Mouse (Mus musculus) liver, embryonic 12.5 days (tissue): ENCODE results near the gene Smg5. TPM values are rescaled to one million over a fixed set of nuclear protein-coding genes. Genes with fewer than 3 reads are reported as not detected.
"Not testable (repeated sequence)": the region's sequence is repeated elsewhere in the genome, so short reads cannot be mapped to it uniquely, and the experiment has no call there.

Experiments used
- ATAC-seq: fragments of 200-750 bp; cut with Nextera tagmentation; 2 replicates; pipeline ENCODE4 v1.8.0; 2017; ENCODE audit warnings: moderate number of reproducible peaks, mild to moderate bottlenecking, moderate library complexity
- H3K27ac ChIP-seq: fragments of 300-500 bp; sonication (generic); 2 replicates; pipeline ENCODE4 v1.5.1; 2016; ENCODE audit warnings: mild to moderate bottlenecking
- H3K27me3 ChIP-seq: fragments of 300-500 bp; sonication (generic); replicated peaks from 2 replicates; pipeline ENCODE4 v1.6.1; 2016; ENCODE audit warnings: mild to moderate bottlenecking, moderate library complexity
- H3K36me3 ChIP-seq: fragments of 300-500 bp; sonication (generic); 2 replicates; pipeline ENCODE4 v1.6.1; 2016; ENCODE audit warnings: mild to moderate bottlenecking, moderate library complexity
- H3K4me1 ChIP-seq: fragments of 300-500 bp; sonication (generic); 2 replicates; pipeline ENCODE4 v1.6.1; 2016
- H3K4me2 ChIP-seq: fragments of 300-500 bp; sonication (generic); 2 replicates; pipeline ENCODE4 v1.6.1; 2016; ENCODE audit warnings: mild to moderate bottlenecking, moderate library complexity
- H3K4me3 ChIP-seq: fragments of 300-500 bp; sonication (generic); 2 replicates; pipeline ENCODE4 v1.5.1; 2016; ENCODE audit warnings: mild to moderate bottlenecking, moderate library complexity
- H3K9ac ChIP-seq: fragments of 300-500 bp; sonication (generic); 2 replicates; pipeline ENCODE4 v1.6.1; 2016; ENCODE audit warnings: mild to moderate bottlenecking, moderate library complexity
- H3K9me3 ChIP-seq: fragments of 300-500 bp; sonication (generic); replicated peaks from 2 replicates; pipeline ENCODE4 v1.6.1; 2016; ENCODE audit warnings: mild to moderate bottlenecking, moderate library complexity
- WGBS: fragments of 180-500 bp; shearing (Covaris S2); methylation state at CpG from one replicate; pipeline ENCODE4 v1.1.7; 2016; ENCODE audit not compliant: insufficient replicate concordance; 5-methylcytosine and 5-hydroxymethylcytosine counted together
- polyA plus RNA-seq: library from polyadenylated mRNA; unstranded; fragments of >200 nt; fragmentation: Nextera tagmentation; extraction: Ambion mirVana; gene quantifications from 2 replicates; pipeline ENCODE4 v1.2.1, GENCODE M21; 2016

Smg5 gene
- polyA plus RNA-seq, 1 experiment from 2014 or later, result 58.8 TPM

DNA sequence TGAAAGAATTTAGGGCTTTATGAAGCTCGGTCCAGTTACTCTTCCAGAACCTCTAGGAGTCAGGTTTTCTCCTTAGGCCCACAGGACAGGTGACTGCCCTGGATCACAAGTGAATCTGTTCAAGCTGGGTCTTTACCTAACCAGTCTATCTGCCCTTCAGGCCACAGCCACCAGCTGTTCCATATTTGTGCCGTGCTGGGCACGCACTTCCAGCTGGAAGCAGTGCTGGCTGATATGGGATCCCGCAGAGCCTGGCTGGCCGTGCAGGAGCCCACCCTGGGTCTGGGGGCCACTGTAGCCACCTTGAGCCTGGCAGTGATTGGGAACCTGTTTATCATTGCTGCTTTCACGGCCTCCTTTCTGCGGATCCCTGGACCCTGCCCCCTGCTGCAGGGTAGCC lies 40.6 kb downstream of the Smg5 start:
- H3K36me3 ChIP-seq, H3K9ac ChIP-seq, H3K27ac ChIP-seq, H3K9me3 ChIP-seq, H3K27me3 ChIP-seq, H3K4me3 ChIP-seq: not testable (repeated sequence)
- Histone ChIP-seq H3K4me2 (peak overlapping the region; percentile 49; the same call in 1 of the 2 replicates), H3K4me1 (peaks cover 13% of the 10 kb centered on the region)
- peak; percentile 14; the same call in 1 of the 2 replicates for ATAC-seq
- 33% methylated on average over 7 of the region's 7 CpGs for WGBS

DNA sequence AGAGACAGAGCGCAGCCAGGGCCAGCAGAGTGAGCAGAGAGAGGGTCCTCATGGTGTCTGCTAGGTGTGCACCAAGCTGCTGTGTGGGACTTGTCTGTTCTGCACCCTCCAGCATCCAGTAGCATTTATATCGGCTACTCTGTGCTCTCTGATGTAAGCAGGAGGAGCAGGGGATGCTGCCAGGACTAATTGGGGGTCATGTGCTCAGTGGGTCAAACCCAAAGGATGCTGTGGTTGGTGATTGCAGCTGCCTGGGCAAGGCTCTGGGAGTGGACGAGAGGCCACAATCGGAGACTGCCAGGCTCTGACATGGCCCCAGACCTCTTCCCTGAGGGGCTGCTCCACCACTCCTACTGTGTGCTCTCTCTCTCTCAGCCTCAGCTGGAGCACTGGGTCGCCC lies 42.5 kb downstream of the Smg5 start, which contains the start of gene Bglap2:
Gene Bglap2, minus strand, starts transcription at position 101 of the 400 bp plus-strand sequence.
- WGBS, result 60% methylated on average over 5 of the region's 5 CpGs
- not testable (repeated sequence) for H3K4me3 ChIP-seq, ATAC-seq

DNA sequence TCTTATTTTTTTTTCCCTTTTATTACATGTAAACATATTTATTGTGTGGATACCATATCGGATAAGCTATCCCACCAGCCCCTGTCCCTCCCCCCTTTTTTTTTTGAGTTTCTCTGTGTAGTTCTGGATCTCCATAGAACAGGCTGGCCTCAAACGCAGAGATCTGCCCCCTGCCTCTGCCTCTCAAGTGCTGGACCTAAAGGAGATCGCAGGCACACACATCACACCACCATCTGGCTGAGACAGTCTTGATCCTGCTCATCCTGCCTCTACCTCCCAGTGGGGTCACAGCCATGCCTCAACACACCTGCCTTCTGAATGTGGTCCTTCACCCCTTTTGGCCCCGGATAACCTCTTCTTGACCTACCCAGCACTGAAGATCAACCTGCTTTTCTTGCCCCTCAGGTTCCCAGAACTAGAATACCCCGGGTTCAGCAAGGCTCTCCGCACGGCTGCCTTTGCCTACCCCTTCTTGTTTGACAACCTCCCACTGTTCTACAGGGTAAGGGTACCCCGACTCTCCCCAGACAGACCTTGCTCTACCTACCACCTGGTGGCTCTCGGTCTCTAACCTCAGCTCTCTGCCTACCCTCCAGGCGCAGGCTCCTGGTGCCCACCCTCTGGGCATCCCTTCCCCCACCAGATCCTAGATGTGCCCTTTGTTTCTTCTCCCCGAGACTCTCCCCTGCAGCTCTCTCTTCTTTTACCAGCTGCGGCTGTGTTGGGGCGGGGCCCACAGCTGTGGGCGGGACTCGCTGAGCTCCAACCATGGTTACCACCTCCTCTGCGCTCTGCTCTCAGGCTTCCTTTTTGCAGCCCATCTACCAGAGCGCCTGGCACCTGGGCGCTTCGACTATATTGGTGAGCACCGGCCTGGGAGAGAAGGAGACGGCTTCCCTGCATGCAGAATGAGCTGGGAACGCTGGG lies 45.6 kb downstream of the Smg5 start:
- H3K27me3 ChIP-seq, H3K9me3 ChIP-seq, H3K4me3 ChIP-seq, H3K27ac ChIP-seq, H3K36me3 ChIP-seq, H3K9ac ChIP-seq: not testable (repeated sequence)
- Histone ChIP-seq H3K4me1 (peaks cover 13% of the 10 kb centered on the region), H3K4me2 (peak overlapping the region; percentile 54)
- peak; percentile 84 for ATAC-seq
- WGBS, result 12% methylated on average over 20 of the region's 22 CpGs

More for the DNA sequence above, 42.5 kb downstream of the Smg5 start, which contains the start of gene Bglap2:
- H3K4me1 ChIP-seq, result peaks cover 20% of the 10 kb centered on the region
- not testable (repeated sequence) for H3K36me3 ChIP-seq, H3K9me3 ChIP-seq, H3K4me2 ChIP-seq, H3K27ac ChIP-seq, H3K9ac ChIP-seq, H3K27me3 ChIP-seq

DNA sequence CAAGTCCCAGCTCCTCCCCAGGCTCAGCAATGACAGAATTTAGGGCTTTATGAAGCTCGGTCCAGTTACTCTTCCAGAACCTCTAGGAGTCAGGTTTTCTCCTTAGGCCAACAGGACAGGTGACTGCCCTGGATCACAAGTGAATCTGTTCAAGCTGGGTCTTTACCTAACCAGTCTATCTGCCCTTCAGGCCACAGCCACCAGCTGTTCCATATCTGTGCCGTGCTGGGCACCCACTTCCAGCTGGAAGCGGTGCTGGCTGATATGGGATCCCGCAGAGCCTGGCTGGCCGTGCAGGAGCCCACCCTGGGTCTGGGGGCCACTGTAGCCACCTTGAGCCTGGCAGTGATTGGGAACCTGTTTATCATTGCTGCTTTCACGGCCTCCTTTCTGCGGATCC lies 46.3 kb downstream of the Smg5 start:
- 19% methylated on average over 3 of the region's 7 CpGs for WGBS
- H3K36me3 ChIP-seq, H3K27me3 ChIP-seq, H3K27ac ChIP-seq, H3K4me3 ChIP-seq, H3K9ac ChIP-seq, H3K9me3 ChIP-seq: not testable (repeated sequence)
- Histone ChIP-seq H3K4me1 (peaks cover 12% of the 10 kb centered on the region), H3K4me2 (peak overlapping the region; percentile 54; the same call in 1 of the 2 replicates)
- ATAC-seq, result peak; percentile 11; the same call in 1 of the 2 replicates

DNA sequence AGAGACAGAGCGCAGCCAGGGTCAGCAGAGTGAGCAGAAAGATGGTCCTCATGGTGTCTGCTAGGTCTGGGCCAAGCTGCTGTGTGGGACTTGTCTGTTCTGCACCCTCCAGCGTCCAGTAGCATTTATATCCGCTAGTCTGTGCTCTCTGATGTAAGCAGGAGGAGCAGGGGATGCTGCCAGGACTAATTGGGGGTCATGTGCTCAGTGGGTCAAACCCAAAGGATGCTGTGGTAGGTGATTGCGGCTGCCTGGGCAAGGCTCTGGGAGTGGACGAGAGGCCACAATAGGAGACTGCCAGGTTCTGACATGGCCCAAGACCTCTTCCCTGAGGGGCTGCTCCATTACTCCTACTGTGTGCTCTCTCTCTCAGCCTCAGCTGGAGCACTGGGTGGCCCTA lies 48.3 kb downstream of the Smg5 start, which contains the start of gene Bglap:
Gene Bglap, minus strand, starts transcription at position 101 of the 400 bp plus-strand sequence.
- ATAC-seq, result no peak
- Histone ChIP-seq H3K4me1 (peaks cover 12% of the 10 kb centered on the region), H3K9ac (no peak within 1 kb of the TSS), H3K27me3 (peaks cover 5% of the 10 kb centered on the region; the same call in 1 of the 2 replicates), H3K9me3 (no peaks in the 10 kb centered on the region), H3K4me2 (no peak within 1 kb of the TSS), H3K27ac (no peak within 1 kb of the TSS), H3K4me3 (no peak within 1 kb of the TSS), H3K36me3 (no peaks in the 10 kb centered on the region)
- 75% methylated on average over 5 of the region's 5 CpGs for WGBS

DNA sequence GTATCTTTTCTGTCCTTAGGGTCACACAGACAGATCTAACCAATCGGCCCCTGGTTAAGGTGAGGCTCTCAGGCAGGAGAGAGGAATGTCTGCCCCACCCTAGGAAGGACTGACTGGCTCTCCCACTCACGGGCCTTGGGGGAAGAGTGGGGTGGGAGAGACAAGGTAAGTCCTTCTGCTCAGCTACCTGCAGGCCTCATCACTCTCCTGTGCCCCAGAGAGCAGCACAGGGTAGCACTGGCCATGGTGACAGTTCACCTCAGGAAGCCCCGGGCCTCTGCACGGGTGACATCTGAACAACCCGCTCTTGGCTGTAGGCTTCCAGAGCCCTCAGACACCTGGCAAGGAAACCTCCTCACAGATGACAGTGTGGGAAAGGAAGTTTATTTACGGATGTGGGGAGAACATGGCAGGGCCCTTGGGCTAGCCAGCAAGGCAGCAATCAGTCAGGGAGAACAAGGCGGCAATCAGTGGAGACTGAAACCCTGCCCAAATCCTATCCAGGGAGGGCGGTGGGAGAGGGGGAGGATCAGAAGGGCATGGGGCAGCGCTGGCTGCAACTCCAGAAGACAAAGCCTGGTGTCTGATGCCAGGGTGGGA lies 57.8 kb downstream of the Smg5 start:
- H3K27ac ChIP-seq, result no peak overlapping the region
- H3K4me2 ChIP-seq, result no peak overlapping the region
- H3K4me1 ChIP-seq, result no peaks in the 10 kb centered on the region
- no peak for ATAC-seq
- no peaks in the 10 kb centered on the region for H3K27me3 ChIP-seq
- peaks cover 82% of the 10 kb centered on the region for H3K36me3 ChIP-seq
- H3K9me3 ChIP-seq, result no peaks in the 10 kb centered on the region
- no peak overlapping the region for H3K4me3 ChIP-seq
- 84% methylated on average over 9 of the region's 9 CpGs for WGBS
- no peak overlapping the region for H3K9ac ChIP-seq

DNA sequence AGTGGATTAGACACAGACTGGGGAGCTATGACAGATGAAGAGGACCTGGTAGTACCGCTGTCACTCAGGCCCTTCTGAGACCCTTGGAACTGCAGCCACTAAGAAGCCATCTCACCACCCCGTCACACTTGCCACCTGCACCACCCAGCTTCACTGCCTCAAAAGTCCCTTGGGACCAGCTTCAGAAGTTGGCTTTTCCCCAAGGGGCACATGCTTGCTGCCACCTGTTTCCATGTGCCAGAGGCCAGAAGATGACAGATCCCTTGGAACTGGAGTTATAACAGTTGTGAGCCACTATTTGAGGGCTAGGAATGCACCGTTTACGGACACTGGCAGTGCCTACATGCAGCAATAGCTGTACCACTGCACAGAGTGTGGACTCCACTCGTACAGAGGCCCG lies 59.2 kb downstream of the Smg5 start:
- Histone ChIP-seq H3K4me3 (no peak overlapping the region), H3K4me1 (no peaks in the 10 kb centered on the region), H3K27ac (no peak overlapping the region), H3K27me3 (no peaks in the 10 kb centered on the region), H3K36me3 (peaks cover 92% of the 10 kb centered on the region), H3K4me2 (no peak overlapping the region), H3K9me3 (no peaks in the 10 kb centered on the region), H3K9ac (no peak overlapping the region)
- ATAC-seq, result no peak
- WGBS, result 93% methylated on average over 6 of the region's 6 CpGs

DNA sequence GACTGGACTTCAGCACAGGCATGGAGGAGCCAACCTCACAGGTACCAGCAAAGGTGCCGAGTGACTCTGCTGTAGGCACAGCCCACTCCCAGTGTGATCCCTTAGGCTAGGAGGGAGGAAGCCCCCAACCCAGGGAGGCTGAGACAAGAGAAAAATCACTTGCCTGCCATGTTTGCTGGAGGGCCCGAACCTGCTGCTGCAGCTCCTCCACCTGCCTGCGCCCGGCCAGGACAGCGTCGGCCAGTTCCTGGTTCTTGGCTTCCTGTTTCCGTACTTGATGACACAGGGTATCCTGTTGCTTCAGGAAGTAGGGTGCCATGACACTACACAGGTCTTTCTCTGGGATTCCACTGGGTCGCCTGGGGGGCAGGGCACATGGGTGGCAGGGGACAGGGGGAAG lies 59.7 kb downstream of the Smg5 start:
- Histone ChIP-seq H3K27me3 (no peaks in the 10 kb centered on the region), H3K4me3 (no peak overlapping the region), H3K27ac (no peak overlapping the region; the same call in 1 of the 2 replicates), H3K4me2 (no peak overlapping the region), H3K4me1 (no peaks in the 10 kb centered on the region), H3K36me3 (peaks cover 92% of the 10 kb centered on the region), H3K9me3 (no peaks in the 10 kb centered on the region), H3K9ac (no peak overlapping the region)
- WGBS, result 73% methylated on average over 8 of the region's 8 CpGs
- no peak; the same call in 1 of the 2 replicates for ATAC-seq

DNA sequence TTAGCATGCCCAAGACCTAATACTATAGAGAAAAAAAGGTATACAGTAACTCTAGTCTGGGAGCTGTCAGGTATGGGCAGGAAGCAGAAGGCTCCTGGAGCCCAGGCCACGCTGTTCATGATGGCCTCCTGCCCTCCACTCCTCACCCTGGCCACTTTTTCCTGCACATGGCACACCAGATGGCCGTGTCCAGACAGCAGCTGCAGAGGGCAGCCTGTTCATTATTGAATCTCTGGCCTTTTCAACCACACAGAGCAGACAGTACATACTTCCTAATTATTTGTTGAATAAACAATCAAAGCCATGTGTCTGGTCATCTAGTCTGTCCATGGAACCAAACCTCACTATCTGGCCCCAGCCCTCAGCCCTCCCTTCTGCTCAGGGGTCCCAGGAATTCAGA lies 62.6 kb downstream of the Smg5 start:
- no peaks in the 10 kb centered on the region for H3K9me3 ChIP-seq
- peaks cover 96% of the 10 kb centered on the region for H3K36me3 ChIP-seq
- no peak for ATAC-seq
- H3K4me3 ChIP-seq, result no peak overlapping the region
- H3K4me2 ChIP-seq, result no peak overlapping the region
- H3K27me3 ChIP-seq, result no peaks in the 10 kb centered on the region
- WGBS, result 86% methylated on average over 2 of the region's 2 CpGs
- no peak overlapping the region for H3K9ac ChIP-seq
- no peak overlapping the region for H3K27ac ChIP-seq
- H3K4me1 ChIP-seq, result no peaks in the 10 kb centered on the region

DNA sequence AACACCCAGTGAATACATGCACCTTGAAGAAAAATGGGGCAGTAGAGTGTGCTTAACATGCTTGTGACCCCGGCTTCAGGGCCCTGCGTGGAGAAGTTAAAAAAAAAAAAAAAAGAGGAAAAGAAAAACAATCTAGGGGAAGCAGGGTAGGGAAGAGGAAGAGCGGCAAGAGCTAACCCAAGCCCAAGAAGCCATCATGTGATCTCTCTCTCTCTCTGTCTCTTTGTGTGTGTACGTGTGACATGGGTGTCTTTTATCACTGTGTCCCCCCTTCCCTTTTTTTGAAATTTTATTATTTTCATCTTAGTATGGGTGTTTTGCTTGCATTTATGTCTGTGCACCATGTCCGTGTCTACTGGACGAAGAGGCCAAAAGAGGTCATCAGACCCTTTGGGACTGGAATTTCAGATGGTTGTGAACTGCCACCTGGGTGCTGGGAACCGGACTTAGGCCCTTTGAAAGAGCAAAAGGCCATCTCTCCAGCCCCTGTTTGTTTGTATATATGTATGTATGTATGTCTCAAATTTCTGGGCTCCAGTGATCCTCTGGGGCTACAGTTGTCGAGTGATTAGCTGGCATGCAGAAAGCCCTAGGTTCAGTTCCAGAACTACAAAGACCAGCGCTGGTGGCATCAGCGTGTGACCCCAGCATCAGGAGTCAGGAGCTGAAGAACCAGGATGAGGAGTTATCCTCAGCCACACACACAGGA lies 67.6 kb downstream of the Smg5 start:
- H3K27ac ChIP-seq, result no peak overlapping the region
- WGBS, result 82% methylated on average over 10 of the region's 10 CpGs

DNA sequence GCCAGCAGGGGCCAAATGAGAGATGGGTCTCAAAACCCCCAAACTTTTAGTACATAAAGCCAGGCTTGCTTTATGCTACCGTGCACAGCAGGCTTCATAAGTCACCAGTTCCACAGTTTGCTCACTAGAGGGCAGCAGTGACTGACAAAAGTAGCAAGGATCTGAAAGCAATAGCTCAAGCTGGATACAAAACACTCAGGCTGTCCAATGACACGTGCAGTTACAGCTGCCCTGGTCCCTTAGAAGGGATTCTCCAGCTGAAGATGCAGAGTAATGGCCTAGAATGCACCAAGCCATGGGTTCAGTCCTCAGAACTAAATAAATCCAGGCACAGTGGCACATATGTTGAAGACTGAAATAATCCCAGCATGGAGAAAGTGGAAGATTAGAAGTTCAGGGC lies 71.0 kb downstream of the Smg5 start:
- Histone ChIP-seq H3K36me3 (peaks cover 67% of the 10 kb centered on the region), H3K4me2 (peak overlapping the region; percentile 8; the same call in 1 of the 2 replicates), H3K4me1 (peaks cover 49% of the 10 kb centered on the region), H3K27ac (peak overlapping the region; percentile 46; the same call in 1 of the 2 replicates), H3K9me3 (no peaks in the 10 kb centered on the region), H3K9ac (0 out of 2 replicates have a peak overlapping the region, but pooled peaks have one; percentile 18), H3K27me3 (no peaks in the 10 kb centered on the region), H3K4me3 (no peak overlapping the region)
- 8% methylated on average over 2 of the region's 2 CpGs for WGBS
- no peak for ATAC-seq

More for the DNA sequence above, 67.6 kb downstream of the Smg5 start:
- H3K9ac ChIP-seq, result no peak overlapping the region
- H3K4me3 ChIP-seq, result no peak overlapping the region
- ATAC-seq, result no peak
- no peaks in the 10 kb centered on the region for H3K27me3 ChIP-seq
- peaks cover 24% of the 10 kb centered on the region for H3K4me1 ChIP-seq
- no peaks in the 10 kb centered on the region for H3K9me3 ChIP-seq
- H3K4me2 ChIP-seq, result no peak overlapping the region
- H3K36me3 ChIP-seq, result peaks cover 84% of the 10 kb centered on the region
